Comparison of ENCODE assay signal across 24 mouse cellular contexts in genomic region chr17:43794731-43795280, GRCm38 (mm10). TPM values are rescaled to one million over a fixed set of nuclear protein-coding genes. Genes with fewer than 3 reads are reported as not detected.
DNase-seq lines count a peak whose midpoint lies in the region; ATAC-seq and TF ChIP-seq lines count a peak whose summit lies in the region.
"Had no signal": no experiment of that assay in that cellular context is flagged by ENCODE, and none has a peak within 500 bp of the region (broad histone marks: within the 10 kb centered on the region; RNA-seq: fewer than 3 reads in every experiment).

No protein-coding gene starts in this region.

- no peaks in the 10 kb centered on the region for H3K9me3 ChIP-seq in heart, postnatal 0 days (replicated peaks; ENCODE audit: control insufficient read depth, low read length)
- H3K9me3 ChIP-seq in neural tube, embryonic 15.5 days (replicated peaks): no peaks in the 10 kb centered on the region
- H3K9me3 ChIP-seq: embryonic facial prominence, embryonic 13.5 days; forebrain, embryonic 13.5 days; hindbrain, embryonic 13.5 days; limb, embryonic 12.5 days; liver, embryonic 12.5 days; midbrain, embryonic 15.5 days; neural tube, embryonic 12.5 days; stomach, embryonic 15.5 days had no signal

- H3K4me1 ChIP-seq in heart, postnatal 0 days (ENCODE audit: control insufficient read depth, insufficient read depth): no peaks in the 10 kb centered on the region
- H3K4me1 ChIP-seq in neural tube, embryonic 15.5 days: no peaks in the 10 kb centered on the region
- H3K4me1 ChIP-seq: embryonic facial prominence, embryonic 13.5 days; forebrain, embryonic 13.5 days; hindbrain, embryonic 13.5 days; limb, embryonic 12.5 days; liver, embryonic 12.5 days; midbrain, embryonic 15.5 days; neural tube, embryonic 12.5 days; stomach, embryonic 15.5 days had no signal

- TF ChIP-seq CTCF in gastrocnemius, adult 2 months (IDR thresholded peaks at IDR 0.05): no peak
- no peak for TF ChIP-seq CTCF in heart, postnatal 0 days (IDR thresholded peaks at IDR 0.05; ENCODE audit: low read depth)

- H3K4me2 ChIP-seq in heart, postnatal 0 days (ENCODE audit: low read depth, low read length): no peak overlapping the region
- no peak overlapping the region for H3K4me2 ChIP-seq in neural tube, embryonic 15.5 days
- H3K4me2 ChIP-seq: embryonic facial prominence, embryonic 13.5 days; forebrain, embryonic 13.5 days; hindbrain, embryonic 13.5 days; limb, embryonic 12.5 days; liver, embryonic 12.5 days; midbrain, embryonic 15.5 days; neural tube, embryonic 12.5 days; stomach, embryonic 15.5 days had no signal

- peak; percentile 49; the same call in 1 of the 2 replicates for ATAC-seq in heart, postnatal 0 days (ENCODE audit: insufficient read depth, low read depth)
- ATAC-seq in neural tube, embryonic 15.5 days (ENCODE audit: low FRiP score): no peak
- ATAC-seq: forebrain, embryonic 13.5 days; liver, embryonic 12.5 days; midbrain, embryonic 15.5 days had no signal

- peak; percentile 36 for DNase-seq in gastrocnemius, adult 2 months
- no peak for DNase-seq in gastrocnemius, postnatal 36 days
- peak; percentile 15 for DNase-seq in heart, postnatal 0 days (ENCODE audit: low spot score)
- DNase-seq in heart, postnatal 25 days (ENCODE audit: low spot score): no peak
- peak; percentile 75 for DNase-seq in 416B (ENCODE audit: low read depth)
- DNase-seq in heart, postnatal 10 days: peak; percentile 65 to 66
- DNase-seq in layer of hippocampus, postnatal 10 days (ENCODE audit: low spot score in 2 of 2): no peak
- DNase-seq: cerebellum, adult 11-12 months; cerebellum, postnatal 10 days; kidney, adult 11 months; kidney, postnatal 36 days; lung, adult 2 months; lung, postnatal 36 days; thymus, adult 18-20 months; thymus, postnatal 36 days had no signal

- no peak overlapping the region for H3K4me3 ChIP-seq in gastrocnemius, adult 2 months
- no peak overlapping the region for H3K4me3 ChIP-seq in heart, postnatal 0 days (ENCODE audit: low read depth, low read length)
- no peak overlapping the region for H3K4me3 ChIP-seq in neural tube, embryonic 15.5 days (replicated peaks)
- H3K4me3 ChIP-seq: embryonic facial prominence, embryonic 13.5 days; forebrain, embryonic 13.5 days; hindbrain, embryonic 13.5 days; limb, embryonic 12.5 days; liver, embryonic 12.5 days; midbrain, embryonic 15.5 days; neural tube, embryonic 12.5 days; stomach, embryonic 15.5 days had no signal

- no peaks in the 10 kb centered on the region for H3K27me3 ChIP-seq in heart, postnatal 0 days (ENCODE audit: control insufficient read depth, insufficient read depth, low read length)
- no peaks in the 10 kb centered on the region for H3K27me3 ChIP-seq in neural tube, embryonic 15.5 days (replicated peaks)
- H3K27me3 ChIP-seq: embryonic facial prominence, embryonic 13.5 days; forebrain, embryonic 13.5 days; hindbrain, embryonic 13.5 days; liver, embryonic 12.5 days; midbrain, embryonic 15.5 days; neural tube, embryonic 12.5 days; stomach, embryonic 15.5 days had no signal

- no peak overlapping the region for H3K9ac ChIP-seq in heart, postnatal 0 days (replicated peaks; ENCODE audit: low read depth, low read length)
- H3K9ac ChIP-seq in neural tube, embryonic 15.5 days (replicated peaks): no peak overlapping the region
- H3K9ac ChIP-seq: embryonic facial prominence, embryonic 13.5 days; forebrain, embryonic 13.5 days; hindbrain, embryonic 13.5 days; limb, embryonic 12.5 days; liver, embryonic 12.5 days; midbrain, embryonic 15.5 days; neural tube, embryonic 12.5 days; stomach, embryonic 15.5 days had no signal

- no peak for TF ChIP-seq EP300 in heart, postnatal 0 days (IDR thresholded peaks at IDR 0.05; ENCODE audit: low read depth)

- no peaks in the 10 kb centered on the region for H3K36me3 ChIP-seq in heart, postnatal 0 days (replicated peaks; ENCODE audit: control insufficient read depth, insufficient read depth, low read length)
- H3K36me3 ChIP-seq in neural tube, embryonic 15.5 days: no peaks in the 10 kb centered on the region
- H3K36me3 ChIP-seq: embryonic facial prominence, embryonic 13.5 days; hindbrain, embryonic 13.5 days; limb, embryonic 12.5 days; liver, embryonic 12.5 days; midbrain, embryonic 15.5 days; neural tube, embryonic 12.5 days; stomach, embryonic 15.5 days had no signal

- 17% methylated on average over 1 of the region's 1 CpGs for WGBS in heart, postnatal 0 days
- WGBS in neural tube, embryonic 15.5 days: 87% methylated on average over 1 of the region's 1 CpGs

- peak overlapping the region; percentile 54 for H3K27ac ChIP-seq in gastrocnemius, adult 2 months
- H3K27ac ChIP-seq in heart, postnatal 0 days (ENCODE audit: low read depth): peak overlapping the region; percentile 36
- H3K27ac ChIP-seq in neural tube, embryonic 15.5 days (replicated peaks): no peak overlapping the region
- H3K27ac ChIP-seq: embryonic facial prominence, embryonic 13.5 days; forebrain, embryonic 13.5 days; hindbrain, embryonic 13.5 days; limb, embryonic 12.5 days; liver, embryonic 12.5 days; midbrain, embryonic 15.5 days; neural tube, embryonic 12.5 days; stomach, embryonic 15.5 days had no signal

- intact Hi-C loops in gastrocnemius, adult 2 months (cut with DNase I): no loop called here
- intact Hi-C loops in gastrocnemius, postnatal 36 days (cut with DNase I): no loop called here
- intact Hi-C loops in heart, postnatal 25 days (cut with DNase I): no loop called here
- intact Hi-C loops in heart, postnatal 10 days (cut with DNase I): loop anchor here (5.0 kb wide), 1 partner anchor 48 kb away; no protein-coding TSS in a partner anchor

RNA-seq across cellular contexts. Expression of gene Rcan2, which starts 6.3 kb away (rescaled TPM):
- 10 to 100 TPM; 40.3 to 80.7 TPM for total RNA-seq in gastrocnemius, adult 2 months (2021)
- total RNA-seq in gastrocnemius, postnatal 36 days (2021): 10 to 100 TPM; 45.3 to 46.6 TPM
- total RNA-seq in heart, postnatal 0 days (2014; rRNA removed; ENCODE audit: low replicate concordance): 125 and 167 TPM in 2 replicates
- polyA plus RNA-seq in heart, postnatal 0 days (2015; fragmentation: Nextera tagmentation; extraction: Ambion mirVana): 83.8 and 94.3 TPM in 2 replicates
- total RNA-seq in heart, postnatal 25 days (2021): 100 to 1,000 TPM; 355 to 379 TPM
- 100 to 1,000 TPM; 209 to 216 TPM for total RNA-seq in heart, postnatal 10 days (2021)
- 10 to 100 TPM; 40.2 to 42.5 TPM for total RNA-seq in layer of hippocampus, postnatal 10 days (2021)
- polyA plus RNA-seq in neural tube, embryonic 15.5 days (2015; fragmentation: Nextera tagmentation; extraction: Ambion mirVana): 118 and 139 TPM in 2 replicates

Comparison
In these comparisons a context has a peak if more than half of its experiments do, and no peak if none do; other contexts are left out.
1. DNase-seq: peak in gastrocnemius, adult 2 months (single experiment), heart, postnatal 0 days (single experiment), 416B (single experiment) and heart, postnatal 10 days (2 of 2); none in gastrocnemius, postnatal 36 days (0 of 2), heart, postnatal 25 days (single experiment) and layer of hippocampus, postnatal 10 days (0 of 2).